Mouse (Mus musculus) testis, adult 2 months (tissue): ENCODE measurements around the gene Zfp59. TPM values are rescaled to one million over a fixed set of nuclear protein-coding genes. Genes with fewer than 3 reads are reported as not detected.
A peak's percentile ranks its signal among the peaks of the same experiment; 100 is the strongest.
"Not testable (repeated sequence)": the region's sequence is repeated elsewhere in the genome, so short reads cannot be mapped to it uniquely, and the experiment has no call there.

ENCODE experiments used
- H3K27ac ChIP-seq: fragments of 200-500 bp; 2 replicates; pipeline ENCODE4 v1.5.1; 2012; ENCODE audit warnings: low read depth, low read length; ENCODE audit not compliant: control insufficient read depth, insufficient read depth
- H3K27me3 ChIP-seq: fragments of 200-500 bp; 2 replicates; pipeline ENCODE4 v1.6.1; 2012; ENCODE audit warnings: mild to moderate bottlenecking, low read length, moderate library complexity; ENCODE audit not compliant: control insufficient read depth, insufficient read depth
- H3K36me3 ChIP-seq: fragments of 200-500 bp; 2 replicates; pipeline ENCODE4 v1.6.1; 2012; ENCODE audit warnings: mild to moderate bottlenecking, low read length; ENCODE audit not compliant: control insufficient read depth, insufficient read depth
- H3K4me1 ChIP-seq: fragments of 200-500 bp; 2 replicates; pipeline ENCODE4 v1.6.1; 2012; ENCODE audit warnings: low read length; ENCODE audit not compliant: control insufficient read depth, insufficient read depth
- H3K4me3 ChIP-seq: fragments of 200-500 bp; 2 replicates; pipeline ENCODE4 v1.5.1; 2012; ENCODE audit warnings: low read depth, mild to moderate bottlenecking, low read length, moderate library complexity, mixed read lengths; ENCODE audit not compliant: control insufficient read depth
- CTCF ChIP-seq: fragments of 200-500 bp; IDR thresholded peaks from 2 replicates; pipeline ENCODE4 v1.5.1; 2012; ENCODE audit warnings: low read depth, mild to moderate bottlenecking, inconsistent platforms, low read length, moderate library complexity; ENCODE audit not compliant: control insufficient read depth, insufficient read depth, insufficient replicate concordance
- POLR2A ChIP-seq: fragments of 200-500 bp; IDR thresholded peaks from 2 replicates; pipeline ENCODE4 v1.6.1; 2012; ENCODE audit warnings: low read depth, mild to moderate bottlenecking, inconsistent platforms, low read length, moderate library complexity; ENCODE audit not compliant: control insufficient read depth
- polyA plus RNA-seq: library from polyadenylated mRNA; depleted of rRNA; stranded (reverse); fragments of >200 nt; gene quantifications from 2 replicates; pipeline ENCODE4 v1.2.3, GENCODE M21; 2012

Gene Zfp59
- polyA plus RNA-seq, 1 experiment, result 2.3 TPM

DNA sequence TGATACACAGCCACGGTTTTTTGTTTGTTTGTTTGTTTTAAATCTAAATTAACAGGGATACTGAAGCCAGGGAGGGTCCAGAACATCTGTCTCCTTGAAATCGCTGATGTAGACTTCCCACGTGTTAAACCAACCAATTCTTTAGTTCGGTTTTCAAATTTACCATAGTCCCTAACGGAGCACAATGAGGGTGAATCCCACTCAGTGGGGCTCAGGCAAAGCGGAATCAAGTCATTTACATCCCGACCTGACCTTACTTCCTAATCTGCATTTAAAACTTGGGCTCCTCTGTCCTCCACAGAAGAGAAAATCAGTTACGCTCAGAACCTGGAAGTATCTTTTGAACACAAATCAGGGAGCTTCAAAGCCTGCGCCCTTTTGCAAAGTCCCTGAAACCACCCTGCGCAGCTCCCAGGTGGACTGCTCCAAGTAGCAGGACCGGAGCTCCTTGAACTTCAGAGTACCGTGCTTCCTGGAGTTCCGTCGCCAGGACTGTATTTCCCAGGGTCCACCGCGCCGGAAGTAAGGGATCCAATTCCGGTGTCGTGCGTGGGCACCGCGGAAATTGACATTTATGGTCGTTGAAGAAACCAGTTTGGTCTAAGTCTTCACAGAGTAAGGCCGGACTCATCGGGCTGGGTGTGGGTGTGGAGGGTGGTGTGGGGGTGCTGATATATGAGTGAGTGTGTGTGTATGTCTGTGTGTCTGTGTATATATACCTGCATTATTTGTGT is 33.9 kb upstream of the Zfp59 start:
- TF ChIP-seq CTCF (no peak), POLR2A (peak; percentile 82; the same call in 1 of the 2 replicates)
- Histone ChIP-seq H3K27me3 (no peaks in the 10 kb centered on the region), H3K4me1 (no peaks in the 10 kb centered on the region; the same call in 1 of the 2 replicates)

DNA sequence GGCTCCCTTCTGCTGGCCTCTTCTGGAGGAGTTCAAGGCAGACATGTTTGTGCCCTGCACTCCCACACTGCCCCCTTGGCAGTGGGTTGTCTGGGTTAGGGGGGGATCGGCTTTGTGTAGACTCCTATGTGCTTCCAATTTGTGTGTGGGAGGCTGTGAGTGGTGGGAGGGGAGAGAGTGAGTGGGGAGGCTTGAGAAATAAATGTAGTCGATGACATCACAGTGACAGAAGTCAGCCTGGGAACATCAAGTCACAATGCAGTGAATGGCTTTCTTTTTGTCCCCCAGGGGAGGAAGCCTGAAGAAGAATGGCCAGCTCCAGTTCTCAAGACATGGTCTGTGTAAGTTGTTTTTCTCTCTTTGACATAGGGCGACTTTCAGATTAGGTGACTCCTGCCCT is 31.5 kb upstream of the Zfp59 start, which contains the start of gene Zfp626:
Gene Zfp626, plus strand, starts transcription at position 301 of the 400 bp plus-strand sequence.
- not testable (repeated sequence) for H3K27me3 ChIP-seq, H3K4me1 ChIP-seq, H3K36me3 ChIP-seq
- Histone ChIP-seq H3K4me3 (peak within 1 kb of the TSS; percentile 87), H3K27ac (peak within 1 kb of the TSS; percentile 62)

More for the DNA sequence above, 33.9 kb upstream of the Zfp59 start:
- Histone ChIP-seq H3K36me3 (peaks cover 3% of the 10 kb centered on the region; the same call in 1 of the 2 replicates), H3K27ac (peak overlapping the region; percentile 95), H3K4me3 (peak overlapping the region; percentile 100)

DNA sequence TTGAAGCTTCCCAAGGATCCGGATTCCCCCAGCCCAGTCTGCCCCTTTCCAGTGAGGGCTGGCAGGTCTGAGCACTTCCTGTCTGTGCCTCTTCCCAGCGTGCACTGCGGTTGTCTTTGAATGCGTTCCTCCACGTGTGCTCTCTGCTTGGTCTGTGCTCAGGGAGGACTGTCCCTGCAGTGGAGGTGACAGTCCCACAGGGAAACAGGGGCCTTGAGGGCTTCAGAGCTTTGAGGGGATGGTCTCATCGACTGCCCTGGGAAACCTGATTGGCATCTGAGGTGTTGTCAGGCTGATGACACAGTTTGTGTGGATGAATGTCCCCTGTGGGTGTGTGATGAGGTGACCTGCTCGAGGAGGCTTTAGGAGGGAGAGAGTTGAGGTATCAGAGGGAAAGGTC is 31.1 kb upstream of the Zfp59 start:
- not testable (repeated sequence) for H3K36me3 ChIP-seq, H3K4me1 ChIP-seq, H3K27me3 ChIP-seq
- Histone ChIP-seq H3K4me3 (peak overlapping the region; percentile 78), H3K27ac (peak overlapping the region; percentile 21; the same call in 1 of the 2 replicates)

DNA sequence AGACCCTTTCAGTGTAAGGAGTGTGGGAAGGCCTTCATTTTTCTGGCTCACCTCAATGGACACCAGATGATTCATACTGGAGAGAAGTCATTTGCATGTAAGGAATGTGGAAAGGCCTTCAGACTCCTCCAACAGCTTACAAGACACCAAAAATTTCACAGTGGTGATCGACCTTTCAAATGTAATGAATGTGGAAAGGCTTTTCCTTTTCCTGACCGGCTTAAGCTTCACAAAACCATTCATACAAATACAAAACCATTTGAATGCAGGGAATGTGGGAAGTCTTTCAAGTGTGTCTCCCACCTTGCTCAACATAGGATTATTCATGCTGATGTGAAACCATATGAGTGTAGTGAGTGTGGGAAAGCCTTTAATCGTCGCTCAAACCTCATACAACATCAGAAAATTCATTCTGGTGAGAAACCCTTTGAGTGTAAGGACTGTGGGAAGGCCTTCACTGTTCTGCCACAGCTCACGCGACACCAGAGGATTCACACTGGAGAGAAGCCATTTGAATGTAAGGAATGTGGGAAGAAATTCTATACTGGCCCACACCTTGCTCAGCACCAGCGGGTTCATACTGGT is 19.8 kb upstream of the Zfp59 start:
- H3K4me3 ChIP-seq, result no peak overlapping the region
- H3K27me3 ChIP-seq, result no peaks in the 10 kb centered on the region
- peaks cover 2% of the 10 kb centered on the region for H3K36me3 ChIP-seq
- TF ChIP-seq POLR2A (no peak), CTCF (no peak)
- H3K27ac ChIP-seq, result no peak overlapping the region
- no peaks in the 10 kb centered on the region for H3K4me1 ChIP-seq

DNA sequence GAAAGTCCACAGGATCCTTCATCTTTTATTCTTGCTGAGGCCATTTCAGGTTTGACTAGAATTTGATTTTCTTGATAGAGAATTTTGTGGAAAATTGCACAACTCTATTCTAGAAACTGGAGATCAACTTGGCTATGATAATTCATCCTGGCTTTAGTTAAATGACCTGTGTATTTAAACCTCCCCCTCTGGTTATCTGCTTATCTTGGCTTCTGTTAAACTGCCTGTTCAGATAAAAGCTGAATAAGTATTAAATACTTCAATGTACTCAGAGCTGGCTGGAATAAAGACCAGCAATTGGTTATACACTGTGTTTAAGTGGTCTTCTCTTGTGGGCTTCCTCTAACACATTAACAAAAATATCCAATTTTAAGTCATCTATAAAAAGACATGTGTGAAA is 15.8 kb upstream of the Zfp59 start:
- Histone ChIP-seq H3K4me3 (no peak overlapping the region), H3K27ac (no peak overlapping the region), H3K27me3 (no peaks in the 10 kb centered on the region), H3K36me3 (no peaks in the 10 kb centered on the region), H3K4me1 (no peaks in the 10 kb centered on the region)
- no peak for TF ChIP-seq POLR2A

DNA sequence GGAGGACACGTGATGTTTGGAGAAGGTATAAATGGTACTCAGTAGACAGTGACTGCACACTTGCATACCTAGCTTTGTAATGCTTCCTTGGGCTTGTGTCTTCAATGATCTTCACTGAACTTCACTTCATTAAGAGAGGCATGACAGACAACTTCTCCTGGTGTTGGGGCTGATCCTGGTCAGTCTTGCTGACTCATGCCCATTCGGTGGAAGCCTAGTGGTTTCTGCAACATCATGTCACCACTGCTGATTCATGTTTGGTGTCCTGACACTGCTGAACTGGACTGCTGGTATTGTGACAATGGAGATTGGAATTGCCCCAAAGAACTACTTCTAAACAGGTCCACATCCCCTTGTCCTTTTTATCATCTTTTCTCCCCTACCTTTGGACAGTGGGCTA is 4.3 kb upstream of the Zfp59 start:
- Histone ChIP-seq H3K27me3 (no peaks in the 10 kb centered on the region), H3K36me3 (no peaks in the 10 kb centered on the region), H3K27ac (no peak overlapping the region), H3K4me1 (peaks cover 4% of the 10 kb centered on the region), H3K4me3 (no peak overlapping the region)
- no peak for TF ChIP-seq CTCF
- no peak for TF ChIP-seq POLR2A

DNA sequence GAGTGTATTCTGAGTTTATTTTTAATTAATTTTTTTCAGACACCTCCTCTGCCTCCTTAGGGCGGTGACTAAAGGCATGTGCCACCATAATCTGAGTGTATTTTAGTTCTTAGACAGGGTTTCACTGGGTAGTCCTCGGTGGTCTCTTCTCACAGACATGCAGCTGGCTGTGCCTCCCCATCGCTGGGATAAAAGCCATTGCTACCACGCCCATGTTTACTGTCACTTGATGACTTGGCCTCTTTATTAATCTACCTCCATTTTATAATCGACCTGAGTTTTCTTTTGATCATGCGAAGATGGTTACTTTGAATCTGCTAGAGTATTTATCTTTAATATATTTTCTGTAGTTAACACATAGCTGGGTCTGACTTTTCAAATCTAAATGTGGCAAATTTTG is 511 bp upstream of the Zfp59 start:
- no peaks in the 10 kb centered on the region for H3K27me3 ChIP-seq
- TF ChIP-seq POLR2A, result no peak
- TF ChIP-seq CTCF, result no peak
- peak overlapping the region; percentile 95 for H3K27ac ChIP-seq
- H3K4me3 ChIP-seq, result peak overlapping the region; percentile 85
- peaks cover 8% of the 10 kb centered on the region for H3K4me1 ChIP-seq
- no peaks in the 10 kb centered on the region for H3K36me3 ChIP-seq

DNA sequence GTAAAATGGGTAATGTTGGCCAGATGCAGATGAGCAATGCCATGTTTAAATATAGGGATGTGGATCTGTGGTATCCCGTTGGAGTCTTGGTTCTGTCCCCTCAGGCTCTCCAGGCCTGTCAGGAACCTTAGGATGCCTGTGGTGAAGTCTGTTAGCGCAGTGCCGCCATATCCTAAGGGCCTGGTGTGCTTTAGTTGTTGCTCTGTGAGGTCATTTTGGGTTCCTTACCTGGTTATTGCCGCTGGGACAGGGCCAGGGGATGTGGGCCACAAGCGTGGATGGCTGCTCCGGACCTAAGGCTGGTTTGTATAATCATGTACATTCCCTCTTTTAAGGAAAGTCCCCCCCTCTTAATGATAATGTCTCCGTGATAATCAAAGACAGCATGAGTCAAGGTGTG is 1.2 kb downstream of the Zfp59 start:
- peaks cover 8% of the 10 kb centered on the region for H3K4me1 ChIP-seq
- H3K27ac ChIP-seq, result no peak overlapping the region
- H3K36me3 ChIP-seq, result no peaks in the 10 kb centered on the region
- TF ChIP-seq CTCF, result no peak
- no peak for TF ChIP-seq POLR2A
- no peaks in the 10 kb centered on the region for H3K27me3 ChIP-seq
- H3K4me3 ChIP-seq, result no peak overlapping the region
